Mouse (Mus musculus): ENCODE data around the gene Tmem86a. TPM values are rescaled to one million over a fixed set of nuclear protein-coding genes. Genes with fewer than 3 reads are reported as not detected.

Gene Tmem86a
- polyA plus RNA-seq, 1 experiment from 2014 or later, result 43.8 TPM

DNA sequence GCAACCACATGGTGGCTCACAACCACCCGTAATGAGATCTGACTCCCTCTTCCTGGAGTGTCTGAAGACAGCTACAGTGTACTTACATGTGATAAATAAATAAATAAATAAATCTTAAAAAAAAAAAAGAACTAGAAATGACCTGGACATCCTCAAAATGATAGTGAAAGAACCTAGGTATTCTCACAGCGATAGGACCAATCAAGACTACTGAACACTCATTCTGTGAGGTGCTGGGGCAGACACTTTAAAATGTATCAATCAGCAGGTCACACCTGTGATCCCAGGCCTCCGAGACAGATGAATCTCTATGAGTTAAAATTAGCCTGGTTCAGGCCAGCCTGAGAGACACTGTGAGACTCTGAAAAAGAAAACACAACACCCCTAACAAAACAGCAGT lies 33.8 kb upstream of the Tmem86a start:
- no peaks in the 10 kb centered on the region for H3K9me3 ChIP-seq (ENCODE audit: control insufficient read depth)
- H3K27me3 ChIP-seq (replicated peaks; ENCODE audit: control insufficient read depth, insufficient read depth, low read length), result no peaks in the 10 kb centered on the region
- H3K4me2 ChIP-seq (replicated peaks; ENCODE audit: low read depth), result no peak overlapping the region
- H3K36me3 ChIP-seq (ENCODE audit: control insufficient read depth, insufficient read depth), result no peaks in the 10 kb centered on the region
- H3K9ac ChIP-seq (ENCODE audit: low read depth, low read length), result no peak overlapping the region
- TF ChIP-seq CTCF (IDR thresholded peaks at IDR 0.05; ENCODE audit: low read depth), result no peak
- no peak overlapping the region for H3K27ac ChIP-seq (ENCODE audit: low read depth, low read length)
- 77% methylated on average over 3 of the region's 3 CpGs for WGBS
- no peak for ATAC-seq
- H3K4me1 ChIP-seq (replicated peaks; ENCODE audit: control insufficient read depth, insufficient read depth, low read length), result peaks cover 6% of the 10 kb centered on the region
- H3K4me3 ChIP-seq (ENCODE audit: low read depth, low read length), result no peak overlapping the region

DNA sequence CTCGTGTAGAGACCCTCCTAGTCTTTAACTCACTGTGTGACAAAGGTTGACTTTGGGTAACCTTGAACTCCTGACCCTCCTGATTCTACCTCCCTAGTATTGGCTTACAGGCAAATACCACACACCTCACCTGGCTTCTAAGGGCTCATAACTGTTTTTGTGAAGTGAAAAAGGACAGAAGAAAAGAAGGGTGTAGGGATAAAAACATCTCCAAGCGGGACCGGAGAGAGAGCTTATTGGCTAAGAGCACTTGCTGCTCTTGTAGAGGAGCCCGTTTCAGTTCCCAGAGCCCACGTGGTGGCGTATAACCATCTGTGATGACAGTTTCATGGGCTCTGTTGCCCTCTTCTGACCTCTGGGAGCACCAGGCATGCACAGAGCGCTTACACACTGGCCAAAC lies 33.3 kb upstream of the Tmem86a start:
- H3K4me2 ChIP-seq (replicated peaks; ENCODE audit: low read depth), result no peak overlapping the region
- no peaks in the 10 kb centered on the region for H3K36me3 ChIP-seq (ENCODE audit: control insufficient read depth, insufficient read depth)
- H3K9me3 ChIP-seq (ENCODE audit: control insufficient read depth), result no peaks in the 10 kb centered on the region
- no peak for TF ChIP-seq CTCF (IDR thresholded peaks at IDR 0.05; ENCODE audit: low read depth)
- H3K4me1 ChIP-seq (replicated peaks; ENCODE audit: control insufficient read depth, insufficient read depth, low read length), result peaks cover 6% of the 10 kb centered on the region
- no peak for ATAC-seq
- no peak overlapping the region for H3K4me3 ChIP-seq (ENCODE audit: low read depth, low read length)
- no peak overlapping the region for H3K27ac ChIP-seq (ENCODE audit: low read depth, low read length)
- H3K9ac ChIP-seq (ENCODE audit: low read depth, low read length), result no peak overlapping the region
- no peaks in the 10 kb centered on the region for H3K27me3 ChIP-seq (replicated peaks; ENCODE audit: control insufficient read depth, insufficient read depth, low read length)
- WGBS, result 72% methylated on average over 7 of the region's 7 CpGs

DNA sequence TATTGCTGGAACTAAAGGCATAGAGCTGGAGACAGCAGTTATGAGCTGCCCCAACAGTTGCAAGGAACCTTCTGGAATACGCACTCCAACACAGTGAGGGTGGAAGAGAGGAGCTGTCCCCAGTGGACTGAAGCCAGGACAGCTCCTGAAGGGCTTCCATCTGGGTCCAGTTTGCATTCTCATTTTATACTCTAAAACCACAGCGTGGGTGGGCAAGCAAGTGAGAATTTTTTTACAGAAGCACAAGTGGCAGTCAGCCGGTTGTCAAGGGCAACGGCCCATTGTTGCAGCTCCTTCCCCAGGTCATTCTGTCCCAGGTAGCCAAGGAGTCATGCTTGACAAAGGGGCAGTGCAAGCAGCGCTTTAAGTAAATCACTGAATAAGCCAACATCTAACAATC lies 30.8 kb upstream of the Tmem86a start:
- no peak for TF ChIP-seq CTCF (IDR thresholded peaks at IDR 0.05; ENCODE audit: low read depth)
- WGBS, result 59% methylated on average over 5 of the region's 5 CpGs
- no peak overlapping the region for H3K4me3 ChIP-seq (ENCODE audit: low read depth, low read length)
- H3K9ac ChIP-seq (ENCODE audit: low read depth, low read length), result no peak overlapping the region
- H3K4me2 ChIP-seq (replicated peaks; ENCODE audit: low read depth), result no peak overlapping the region
- H3K27ac ChIP-seq (ENCODE audit: low read depth, low read length), result no peak overlapping the region
- no peak for ATAC-seq
- no peaks in the 10 kb centered on the region for H3K36me3 ChIP-seq (ENCODE audit: control insufficient read depth, insufficient read depth)
- no peaks in the 10 kb centered on the region for H3K9me3 ChIP-seq (ENCODE audit: control insufficient read depth)
- peaks cover 6% of the 10 kb centered on the region for H3K4me1 ChIP-seq (replicated peaks; ENCODE audit: control insufficient read depth, insufficient read depth, low read length)
- H3K27me3 ChIP-seq (replicated peaks; ENCODE audit: control insufficient read depth, insufficient read depth, low read length), result no peaks in the 10 kb centered on the region

DNA sequence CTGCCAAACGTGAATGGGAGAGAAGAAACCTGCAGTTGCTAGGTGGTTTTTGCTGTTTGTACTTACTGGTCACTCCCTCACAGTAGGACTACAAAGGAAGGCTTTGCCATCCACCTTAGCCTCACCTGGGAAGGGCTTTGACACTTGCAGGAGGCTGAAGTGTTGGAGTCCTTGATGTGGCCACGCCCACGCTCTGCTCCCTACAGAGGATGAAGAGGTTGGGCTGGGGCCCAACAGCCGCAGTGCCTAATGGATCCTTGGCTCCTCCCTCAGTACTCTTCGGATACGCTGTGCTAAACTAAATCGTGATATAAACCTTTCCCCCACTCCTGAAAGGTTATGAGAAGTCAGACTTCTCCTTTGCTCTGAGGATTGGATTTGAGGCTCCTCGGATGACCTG lies 29.4 kb upstream of the Tmem86a start:
- Histone ChIP-seq H3K9ac (ENCODE audit: low read depth, low read length) (no peak overlapping the region), H3K4me2 (replicated peaks; ENCODE audit: low read depth) (peak overlapping the region; percentile 47; the same call in 1 of the 2 replicates)
- no peak for ATAC-seq

DNA sequence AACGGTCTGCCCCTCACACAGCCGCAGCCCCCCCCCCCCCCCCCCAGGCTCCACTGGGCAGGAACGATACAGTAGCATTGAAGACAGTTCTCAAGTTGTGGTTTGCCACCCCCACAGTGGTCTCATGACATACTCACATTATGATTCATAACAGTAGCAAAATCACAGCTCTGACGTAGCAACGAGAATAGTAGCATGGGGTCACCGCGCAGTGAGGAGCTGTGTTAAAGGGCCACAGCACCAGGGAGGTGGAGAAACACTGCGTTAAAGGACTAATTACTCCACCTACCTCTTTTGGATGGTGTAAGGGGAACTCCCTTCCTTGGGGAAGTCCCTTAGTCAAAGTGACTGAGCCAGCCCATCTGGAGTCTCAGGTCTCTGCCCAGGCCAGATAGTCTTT lies 27.9 kb upstream of the Tmem86a start:
- Histone ChIP-seq H3K4me1 (replicated peaks; ENCODE audit: control insufficient read depth, insufficient read depth, low read length) (no peaks in the 10 kb centered on the region), H3K9me3 (ENCODE audit: control insufficient read depth) (no peaks in the 10 kb centered on the region), H3K4me2 (replicated peaks; ENCODE audit: low read depth) (no peak overlapping the region), H3K27me3 (replicated peaks; ENCODE audit: control insufficient read depth, insufficient read depth, low read length) (no peaks in the 10 kb centered on the region), H3K9ac (ENCODE audit: low read depth, low read length) (no peak overlapping the region), H3K4me3 (ENCODE audit: low read depth, low read length) (no peak overlapping the region), H3K36me3 (ENCODE audit: control insufficient read depth, insufficient read depth) (no peaks in the 10 kb centered on the region), H3K27ac (ENCODE audit: low read depth, low read length) (no peak overlapping the region)
- no peak for ATAC-seq
- TF ChIP-seq CTCF (IDR thresholded peaks at IDR 0.05; ENCODE audit: low read depth), result no peak
- WGBS, result 72% methylated on average over 8 of the region's 8 CpGs

More for the DNA sequence above, 29.4 kb upstream of the Tmem86a start:
- Histone ChIP-seq H3K4me1 (replicated peaks; ENCODE audit: control insufficient read depth, insufficient read depth, low read length) (no peaks in the 10 kb centered on the region), H3K36me3 (ENCODE audit: control insufficient read depth, insufficient read depth) (no peaks in the 10 kb centered on the region), H3K27me3 (replicated peaks; ENCODE audit: control insufficient read depth, insufficient read depth, low read length) (no peaks in the 10 kb centered on the region), H3K9me3 (ENCODE audit: control insufficient read depth) (no peaks in the 10 kb centered on the region), H3K27ac (ENCODE audit: low read depth, low read length) (no peak overlapping the region), H3K4me3 (ENCODE audit: low read depth, low read length) (no peak overlapping the region)
- TF ChIP-seq CTCF (IDR thresholded peaks at IDR 0.05; ENCODE audit: low read depth), result no peak
- WGBS, result 17% methylated on average over 8 of the region's 8 CpGs

DNA sequence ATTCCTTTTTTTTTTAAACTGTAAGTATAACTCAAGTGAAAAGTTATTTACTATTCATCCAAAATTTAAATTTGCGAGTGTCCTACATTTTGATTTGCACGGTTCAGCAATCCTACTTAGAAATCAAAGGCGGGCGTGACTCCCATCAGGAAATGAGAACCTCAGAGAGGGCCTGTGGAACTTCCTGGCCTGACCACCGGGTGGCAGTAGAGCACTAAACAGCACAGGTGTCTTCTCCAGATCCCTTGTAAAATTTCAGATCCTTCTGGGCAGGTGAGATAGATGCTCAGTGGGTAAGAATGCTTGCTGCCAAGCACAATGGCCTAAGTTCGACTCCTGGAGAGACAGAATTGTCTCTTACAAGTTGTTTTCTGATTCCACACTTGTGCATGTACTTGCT lies 26.9 kb upstream of the Tmem86a start:
- 13% methylated on average over 6 of the region's 6 CpGs for WGBS

DNA sequence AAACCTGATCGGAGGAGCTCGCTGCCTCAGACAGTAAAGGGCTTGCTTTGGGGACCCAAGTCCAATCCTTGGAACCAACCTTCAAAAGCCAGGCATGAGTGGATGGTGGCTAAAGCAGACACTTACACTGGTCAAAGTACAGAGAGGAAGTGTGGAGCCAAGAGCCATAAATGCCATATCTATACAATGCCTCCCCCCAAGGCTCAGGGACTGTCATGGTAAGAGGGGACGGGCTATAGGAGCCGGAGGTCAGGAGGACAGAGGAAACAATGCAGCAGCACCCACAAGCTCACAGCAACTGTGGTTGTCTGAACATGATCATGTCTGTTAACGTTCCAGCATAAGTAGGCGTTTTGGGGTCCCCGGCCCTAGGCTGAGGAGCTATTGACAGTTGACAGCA lies 25.9 kb upstream of the Tmem86a start:
- ATAC-seq, result peak; percentile 67

More for the DNA sequence above, 26.9 kb upstream of the Tmem86a start:
- no peak overlapping the region for H3K9ac ChIP-seq (ENCODE audit: low read depth, low read length)
- no peaks in the 10 kb centered on the region for H3K4me1 ChIP-seq (replicated peaks; ENCODE audit: control insufficient read depth, insufficient read depth, low read length)
- H3K36me3 ChIP-seq (ENCODE audit: control insufficient read depth, insufficient read depth), result no peaks in the 10 kb centered on the region
- no peaks in the 10 kb centered on the region for H3K9me3 ChIP-seq (ENCODE audit: control insufficient read depth)
- no peak overlapping the region for H3K4me3 ChIP-seq (ENCODE audit: low read depth, low read length)
- no peaks in the 10 kb centered on the region for H3K27me3 ChIP-seq (replicated peaks; ENCODE audit: control insufficient read depth, insufficient read depth, low read length)
- peak; percentile 37; the same call in 1 of the 2 replicates for ATAC-seq
- no peak overlapping the region for H3K4me2 ChIP-seq (replicated peaks; ENCODE audit: low read depth)
- peak; percentile 93 for TF ChIP-seq CTCF (IDR thresholded peaks at IDR 0.05; ENCODE audit: low read depth)
- H3K27ac ChIP-seq (ENCODE audit: low read depth, low read length), result no peak overlapping the region

More for the DNA sequence above, 25.9 kb upstream of the Tmem86a start:
- Histone ChIP-seq H3K4me2 (replicated peaks; ENCODE audit: low read depth) (no peak overlapping the region), H3K27ac (ENCODE audit: low read depth, low read length) (no peak overlapping the region), H3K36me3 (ENCODE audit: control insufficient read depth, insufficient read depth) (no peaks in the 10 kb centered on the region), H3K9me3 (ENCODE audit: control insufficient read depth) (no peaks in the 10 kb centered on the region), H3K27me3 (replicated peaks; ENCODE audit: control insufficient read depth, insufficient read depth, low read length) (no peaks in the 10 kb centered on the region), H3K9ac (ENCODE audit: low read depth, low read length) (no peak overlapping the region), H3K4me3 (ENCODE audit: low read depth, low read length) (no peak overlapping the region), H3K4me1 (replicated peaks; ENCODE audit: control insufficient read depth, insufficient read depth, low read length) (no peaks in the 10 kb centered on the region)
- WGBS, result 54% methylated on average over 7 of the region's 7 CpGs
- no peak for TF ChIP-seq CTCF (IDR thresholded peaks at IDR 0.05; ENCODE audit: low read depth)

Data from intestine, postnatal 0 days (tissue).